Mouse (Mus musculus) ES-Bruce4 (cell line): ENCODE results near the gene E430018J23Rik. TPM values are rescaled to one million over a fixed set of nuclear protein-coding genes. Genes with fewer than 3 reads are reported as not detected.

Source experiments
- H3K27ac ChIP-seq: 2 replicates; pipeline ENCODE4 v1.5.1; 2012; ENCODE audit warnings: low read length, inconsistent platforms; ENCODE audit not compliant: insufficient read depth
- H3K27me3 ChIP-seq: 2 replicates; pipeline ENCODE4 v1.6.1; 2012; ENCODE audit warnings: mild to moderate bottlenecking, low read length, inconsistent platforms; ENCODE audit not compliant: control insufficient read depth, poor library complexity, insufficient read depth, severe bottlenecking
- H3K36me3 ChIP-seq: 2 replicates; pipeline ENCODE4 v1.6.1; 2012; ENCODE audit warnings: inconsistent platforms, mild to moderate bottlenecking, low read length, moderate library complexity; ENCODE audit not compliant: control insufficient read depth, poor library complexity, insufficient read depth, severe bottlenecking
- H3K4me1 ChIP-seq: one replicate; pipeline ENCODE4 v1.8.1; 2011; ENCODE audit warnings: low read length; ENCODE audit not compliant: control insufficient read depth, insufficient read depth
- H3K4me3 ChIP-seq: 2 replicates; pipeline ENCODE4 v1.5.1; 2011; ENCODE audit warnings: low read depth, mild to moderate bottlenecking, low read length
- H3K9ac ChIP-seq: 2 replicates; pipeline ENCODE4 v1.6.1; 2012; ENCODE audit warnings: low read depth, mild to moderate bottlenecking, inconsistent platforms; ENCODE audit not compliant: poor library complexity, severe bottlenecking
- H3K9me3 ChIP-seq: replicated peaks from 2 replicates; pipeline ENCODE4 v1.6.1; 2012; ENCODE audit warnings: mild to moderate bottlenecking, low read length, inconsistent platforms; ENCODE audit not compliant: control insufficient read depth, poor library complexity, insufficient read depth, severe bottlenecking
- CTCF ChIP-seq: IDR thresholded peaks from one replicate; pipeline ENCODE4 v1.8.1; 2011; ENCODE audit warnings: low read depth, low read length
- EP300 ChIP-seq: IDR thresholded peaks from 2 replicates; pipeline ENCODE4 v1.6.1; 2011; ENCODE audit warnings: low read depth, low read length; ENCODE audit not compliant: insufficient read depth
- POLR2A ChIP-seq: IDR thresholded peaks from one replicate; pipeline ENCODE4 v1.8.1; 2011; ENCODE audit warnings: low read length; ENCODE audit not compliant: insufficient read depth
- polyA plus RNA-seq: library from polyadenylated mRNA; stranded (reverse); fragments of >200 nt; gene quantifications from 2 replicates; pipeline ENCODE4 v1.2.4, GENCODE M21; 2011; ENCODE audit warnings: low read depth; ENCODE audit not compliant: missing spikeins, insufficient read depth, insufficient read length

Gene E430018J23Rik
- polyA plus RNA-seq: 2.0 and 6.1 TPM in 2 replicates

DNA sequence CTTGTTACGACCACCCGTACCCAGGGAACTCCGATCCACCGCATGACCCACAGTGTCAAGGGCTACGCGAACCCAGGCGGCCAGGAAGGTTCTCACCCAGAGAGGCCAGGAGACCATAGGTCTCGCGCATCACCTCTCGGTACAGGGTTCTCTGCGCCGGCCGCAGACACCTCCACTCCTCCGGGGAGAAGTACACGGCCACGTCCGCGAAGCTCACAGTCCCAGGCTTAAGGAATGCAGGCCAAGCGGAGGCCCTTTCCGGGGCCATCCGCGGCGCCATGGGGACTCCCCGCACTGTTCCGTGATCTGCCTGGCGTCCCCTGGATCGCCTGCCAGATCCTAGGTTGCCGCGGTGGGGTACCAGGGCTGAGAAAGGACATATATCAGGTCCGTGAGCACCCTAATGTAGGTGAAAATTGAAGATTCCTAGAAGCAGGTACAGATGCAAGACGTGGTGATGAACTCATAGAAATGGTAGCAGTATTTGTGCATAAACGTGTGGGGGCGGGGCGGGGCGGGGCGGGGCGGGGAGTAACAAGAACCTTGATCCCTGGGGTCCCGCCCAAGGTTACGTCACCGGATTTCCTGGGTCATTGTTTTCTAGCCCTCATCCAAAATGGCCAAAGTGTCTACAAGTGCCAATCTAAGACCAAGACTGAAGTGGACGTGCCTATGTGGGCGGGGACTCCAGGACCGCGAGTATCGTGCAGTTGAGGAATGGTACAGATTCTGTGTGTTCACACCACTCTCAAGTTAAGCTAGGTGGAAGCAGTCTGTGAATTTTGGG, at the start of gene E430018J23Rik:
Gene E430018J23Rik, minus strand, starts transcription at position 473 of the 787 bp plus-strand sequence.
- no peaks in the 10 kb centered on the region for H3K27me3 ChIP-seq
- no peak within 1 kb of the TSS for H3K27ac ChIP-seq

GRCm38 (mm10) chr7:127437724-127438123, 44.3 kb upstream of the E430018J23Rik start:
- Histone ChIP-seq H3K4me1 (no peaks in the 10 kb centered on the region), H3K9me3 (no peaks in the 10 kb centered on the region), H3K36me3 (no peaks in the 10 kb centered on the region)

More for the DNA sequence above, at the start of gene E430018J23Rik:
- Histone ChIP-seq H3K36me3 (no peaks in the 10 kb centered on the region; the same call in 1 of the 2 replicates), H3K4me3 (peak within 1 kb of the TSS; percentile 97), H3K9me3 (no peaks in the 10 kb centered on the region), H3K9ac (peak within 1 kb of the TSS; percentile 59), H3K4me1 (peaks cover 2% of the 10 kb centered on the region)
- TF ChIP-seq CTCF (no peak), POLR2A (peak; percentile 62), EP300 (0 out of 2 replicates have a peak, but pooled peaks have one; percentile 16)

GRCm38 (mm10) chr7:127435206-127435605, 41.8 kb upstream of the E430018J23Rik start:
- TF ChIP-seq CTCF (no peak), EP300 (no peak), POLR2A (no peak)
- Histone ChIP-seq H3K36me3 (no peaks in the 10 kb centered on the region), H3K27ac (no peak overlapping the region), H3K9ac (no peak overlapping the region), H3K9me3 (no peaks in the 10 kb centered on the region), H3K27me3 (no peaks in the 10 kb centered on the region), H3K4me1 (no peaks in the 10 kb centered on the region), H3K4me3 (no peak overlapping the region)

More at GRCm38 (mm10) chr7:127437724-127438123, 44.3 kb upstream of the E430018J23Rik start:
- Histone ChIP-seq H3K27me3 (no peaks in the 10 kb centered on the region), H3K27ac (no peak overlapping the region), H3K9ac (no peak overlapping the region), H3K4me3 (no peak overlapping the region)
- TF ChIP-seq CTCF: peak; percentile 64
- no peak for TF ChIP-seq EP300
- no peak for TF ChIP-seq POLR2A

DNA sequence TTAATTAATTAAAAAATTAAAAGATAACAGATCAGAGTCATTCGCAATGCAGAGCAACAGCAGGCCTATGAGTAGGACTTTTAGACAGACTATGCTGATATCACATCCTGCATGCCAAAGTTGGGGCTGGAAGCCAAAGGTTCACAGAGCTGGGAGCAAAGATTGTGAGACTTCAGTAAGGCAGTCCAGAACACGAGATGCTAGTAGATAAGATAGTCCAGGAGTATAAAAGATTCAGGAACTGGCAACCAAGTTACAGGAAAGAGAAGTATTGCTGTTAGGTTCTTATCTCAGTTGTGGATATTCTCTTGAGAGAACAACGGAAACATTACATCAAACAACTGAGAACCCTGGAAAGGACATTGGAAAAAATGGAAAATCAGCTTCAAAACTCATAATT, 32.9 kb upstream of the E430018J23Rik start:
- no peaks in the 10 kb centered on the region for H3K27me3 ChIP-seq
- no peaks in the 10 kb centered on the region for H3K36me3 ChIP-seq
- TF ChIP-seq EP300 (no peak), POLR2A (no peak), CTCF (no peak)
- no peaks in the 10 kb centered on the region for H3K9me3 ChIP-seq
- H3K4me1 ChIP-seq: no peaks in the 10 kb centered on the region
- H3K4me3 ChIP-seq: no peak overlapping the region
- no peak overlapping the region for H3K9ac ChIP-seq
- H3K27ac ChIP-seq: no peak overlapping the region

- H3K4me3 ChIP-seq: no peak overlapping the region
- H3K9me3 ChIP-seq: no peaks in the 10 kb centered on the region
- no peak overlapping the region for H3K27ac ChIP-seq
- TF ChIP-seq CTCF: no peak
- TF ChIP-seq EP300: no peak
- no peak for TF ChIP-seq POLR2A
- H3K36me3 ChIP-seq: no peaks in the 10 kb centered on the region
- no peaks in the 10 kb centered on the region for H3K4me1 ChIP-seq
- H3K27me3 ChIP-seq: no peaks in the 10 kb centered on the region
- H3K9ac ChIP-seq: no peak overlapping the region
Measured at GRCm38 (mm10) chr7:127425911-127426310, 32.5 kb upstream of the E430018J23Rik start.

DNA sequence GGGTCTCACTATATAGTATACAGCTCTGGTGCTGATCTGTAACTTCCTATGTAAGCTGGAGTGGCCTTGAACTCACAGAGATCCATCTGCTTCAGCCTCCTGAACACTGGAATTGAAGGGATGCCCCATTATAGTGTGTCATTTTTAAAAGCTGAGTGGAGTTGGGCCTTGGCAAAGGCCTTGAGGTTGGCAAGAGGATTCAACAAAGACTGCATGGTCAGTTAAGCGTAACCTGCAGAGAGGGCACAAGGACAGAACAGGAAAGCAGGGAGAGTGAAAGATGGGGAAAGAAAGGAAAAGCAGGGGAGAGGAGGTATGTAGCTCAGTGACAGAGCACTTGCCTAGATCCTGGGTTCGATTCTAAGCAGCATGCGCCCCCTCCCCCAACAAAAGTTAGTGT, 31.9 kb upstream of the E430018J23Rik start:
- Histone ChIP-seq H3K27me3 (no peaks in the 10 kb centered on the region), H3K9ac (no peak overlapping the region), H3K27ac (no peak overlapping the region), H3K4me1 (no peaks in the 10 kb centered on the region), H3K36me3 (no peaks in the 10 kb centered on the region), H3K4me3 (no peak overlapping the region), H3K9me3 (no peaks in the 10 kb centered on the region)
- TF ChIP-seq CTCF (no peak), POLR2A (no peak), EP300 (no peak)
